Mouse (Mus musculus) liver, adult 2 months (tissue): ENCODE measurements at regions not wholly inside any gene's neighbourhood (a gene's known extent, or its start where the extent isn't known, plus 50 kb on each side); places are given as distances from the start of the nearest gene placed in this dataset.

Source experiments
- CTCF ChIP-seq: fragments of 200-500 bp; IDR thresholded peaks from 2 replicates; pipeline ENCODE4 v1.5.1; 2011; ENCODE audit warnings: low read depth, low read length, control low read depth
- POLR2A ChIP-seq: fragments of 200-500 bp; IDR thresholded peaks from 2 replicates; pipeline ENCODE4 v1.6.1; 2011; ENCODE audit warnings: low read length, control low read depth; ENCODE audit not compliant: insufficient read depth; ENCODE audit errors: extremely low read depth

- TF ChIP-seq CTCF, result no peak
- no peak for TF ChIP-seq POLR2A
Observed at GRCm38 (mm10) chr17:87513822-87514221, 67.1 kb upstream of the Calm2 start.
